Mouse (Mus musculus): ENCODE data around the gene Hist1h2bb.

GRCm38 (mm10) chr13:23743215-23743614 lies 3.3 kb upstream of the Hist1h2bb start:
- no peak for TF ChIP-seq CTCF (IDR thresholded peaks at IDR 0.05; ENCODE audit: borderline replicate concordance, control insufficient read depth, extremely low read depth, insufficient read depth, low read length, poor library complexity)
- TF ChIP-seq POLR2A (IDR thresholded peaks at IDR 0.05; ENCODE audit: control insufficient read depth, extremely low read depth, insufficient read depth, low read length, poor library complexity): no peak
